Mouse (Mus musculus) gastrocnemius, postnatal 10 days (tissue): ENCODE results near the gene Olfr1043. TPM values are rescaled to one million over a fixed set of nuclear protein-coding genes. Genes with fewer than 3 reads are reported as not detected.
"Not testable (repeated sequence)": the region's sequence is repeated elsewhere in the genome, so short reads cannot be mapped to it uniquely, and the experiment has no call there.

Source experiments
- DNase-seq: peaks from one replicate; pipeline ENCODE4 v3.0.0; 2021; ENCODE audit warnings: mixed read lengths
- long read RNA-seq, 2 experiments: library from polyadenylated mRNA; stranded (forward); transcript quantifications; one replicate each; pipeline ENCODE4 v2.0.0; 2021
- total RNA-seq, 2 experiments: library from RNA; stranded (reverse); gene quantifications; 2 replicates each; pipeline ENCODE4 v1.2.3; 2021

The Olfr1043 gene
- total RNA-seq: not detected
- long read RNA-seq, experiment 1: 0 reads
- long read RNA-seq, experiment 2: 0 reads

GRCm38 (mm10) chr2:86167422-86167821 is at the start of gene Olfr1043:
Olfr1043 (minus strand) TSS chr2:86167522.
- no peak for DNase-seq

GRCm38 (mm10) chr2:86202909-86203308 is 35.6 kb upstream of the Olfr1043 start, which contains the start of gene Olfr1045:
Olfr1045 (minus strand) TSS chr2:86203009.
- no peak for DNase-seq

DNA sequence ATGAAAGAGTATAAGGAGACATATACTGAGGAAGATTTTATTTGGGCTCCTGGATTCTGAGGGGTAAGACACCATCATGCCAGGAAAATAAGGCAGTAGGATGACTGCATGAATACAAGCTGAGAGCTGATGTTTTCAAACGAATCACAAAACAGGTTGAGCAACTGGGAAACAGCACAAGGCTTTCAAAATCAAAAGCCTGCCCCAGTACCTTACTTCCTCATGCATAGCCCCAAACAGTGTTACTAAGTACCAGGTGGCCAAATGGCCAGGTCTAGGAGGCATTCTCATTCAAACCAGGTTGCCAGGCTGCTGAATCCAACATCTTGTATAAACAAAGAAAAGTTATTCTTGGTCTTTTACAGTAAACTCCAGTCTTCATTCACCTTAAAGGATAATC is 28.5 kb upstream of the Olfr1043 start:
- DNase-seq: no peak

DNA sequence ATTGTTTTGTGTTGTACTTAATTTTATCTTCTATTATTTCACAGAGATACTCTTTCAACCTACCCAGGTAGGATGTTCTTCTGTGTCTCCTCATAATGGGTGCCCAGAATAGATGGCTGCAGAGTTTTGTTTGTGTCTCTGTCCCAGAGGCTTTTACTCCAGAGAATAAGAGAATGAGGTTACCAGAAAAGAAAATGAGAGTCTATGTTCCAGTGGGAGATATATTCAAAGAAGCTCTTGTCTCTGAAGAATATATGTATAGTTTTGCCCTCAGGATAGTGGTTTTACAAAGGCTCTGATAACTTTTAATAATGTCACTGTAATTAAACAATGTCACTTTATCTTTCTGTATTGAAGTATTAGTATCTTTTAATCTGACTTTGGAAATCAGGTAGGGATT is 18.3 kb upstream of the Olfr1043 start, which contains the start of gene Olfr52:
TSS of gene Olfr52 (minus strand) at position 101 of the 400 bp plus-strand sequence.
- DNase-seq: no peak

DNA sequence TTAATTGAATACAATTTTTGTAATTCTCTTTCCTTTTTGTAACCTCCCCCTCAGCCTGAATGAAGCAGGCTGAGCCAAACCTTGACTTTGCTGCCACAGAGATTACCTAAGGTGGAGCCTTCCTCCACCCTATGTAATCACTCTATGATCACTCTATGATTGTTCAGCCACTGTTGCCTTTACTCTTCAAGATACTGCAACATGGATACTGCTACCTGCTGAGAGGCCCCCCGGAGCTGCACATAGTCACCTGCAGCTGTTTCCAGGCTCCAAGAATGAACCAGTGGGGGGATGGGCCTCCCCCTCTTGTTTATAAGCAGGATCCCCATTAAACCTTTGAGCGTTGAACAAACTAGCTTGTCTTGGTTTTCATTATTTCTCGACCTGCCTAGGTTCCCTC is 12.6 kb upstream of the Olfr1043 start:
- DNase-seq: no peak

DNA sequence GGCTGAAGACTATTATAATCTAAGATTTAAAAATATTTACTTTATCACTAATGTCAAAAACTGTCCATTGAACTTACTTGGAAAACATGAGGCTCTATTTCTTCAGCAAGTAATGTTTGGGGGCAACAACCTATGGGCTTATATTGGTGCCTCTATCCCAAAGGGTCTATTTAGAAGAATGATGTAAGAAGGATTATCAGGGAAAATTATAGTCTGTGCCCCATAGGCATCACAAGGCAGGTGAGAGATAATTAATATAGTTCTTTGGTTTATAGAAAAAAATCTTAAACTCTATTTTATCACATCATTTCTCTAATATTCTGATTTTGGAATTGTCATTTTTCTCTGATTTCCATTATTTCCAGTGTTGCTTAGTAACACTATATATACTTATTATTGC is 10.4 kb upstream of the Olfr1043 start, which contains the start of gene Olfr1044:
TSS of gene Olfr1044 (minus strand) at position 101 of the 400 bp plus-strand sequence.
- no peak for DNase-seq

- DNase-seq: not testable (repeated sequence)
Measured at GRCm38 (mm10) chr2:86175422-86175821, 8.1 kb upstream of the Olfr1043 start.

- no peak for DNase-seq
Measured at GRCm38 (mm10) chr2:86161738-86162137, 5.6 kb downstream of the Olfr1043 start, which contains the start of gene Olfr1042. Olfr1042 (minus strand) TSS chr2:86161838.

GRCm38 (mm10) chr2:86146632-86147031 is 20.7 kb downstream of the Olfr1043 start, which contains the start of gene Olfr1040:
Olfr1040 (minus strand) TSS chr2:86146732.
- no peak for DNase-seq

DNA sequence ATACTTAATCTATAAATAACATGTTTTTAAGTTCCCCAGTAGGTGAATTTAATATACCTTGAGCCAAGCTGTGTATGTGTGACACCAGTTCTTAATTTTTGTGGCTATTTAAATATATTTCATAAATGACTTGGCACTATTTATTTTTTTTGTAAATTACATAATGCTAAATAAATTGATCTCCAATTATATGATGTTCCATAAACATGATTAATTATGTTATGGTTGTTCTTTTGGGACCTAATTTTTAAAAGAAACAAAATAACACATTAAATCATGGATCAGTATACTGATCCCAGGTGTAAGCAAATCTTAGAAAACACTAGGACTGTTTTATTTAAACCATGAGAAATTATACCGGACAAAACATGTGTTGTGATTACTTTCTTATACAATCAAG is 31.5 kb downstream of the Olfr1043 start, which contains the start of gene Olfr1039:
TSS of gene Olfr1039 (minus strand) at position 101 of the 400 bp plus-strand sequence.
- DNase-seq: no peak

Other genes with a start within 250 kb of the Olfr1043 start
- gene Olfr1026, start 246.0 kb downstream of the Olfr1043 start, total RNA-seq: not detected
- not detected for gene Olfr1028, start 217.1 kb downstream of the Olfr1043 start, total RNA-seq
- gene Olfr1029, start 193.6 kb downstream of the Olfr1043 start, total RNA-seq: not detected
- gene Olfr1030, start 188.2 kb downstream of the Olfr1043 start, total RNA-seq: not detected
- gene Olfr1031, start 177.2 kb downstream of the Olfr1043 start, total RNA-seq: not detected
- not detected for gene Olfr1032, start 162.0 kb downstream of the Olfr1043 start, total RNA-seq
- under 1 TPM; 0.09 to 0.45 TPM for gene Olfr1033, start 146.9 kb downstream of the Olfr1043 start, total RNA-seq
- gene Olfr1034, start 121.7 kb downstream of the Olfr1043 start, total RNA-seq: not detected
- gene Olfr1036, start 93.5 kb downstream of the Olfr1043 start, total RNA-seq: not detected
- not detected for gene Olfr1037, start 80.1 kb downstream of the Olfr1043 start, total RNA-seq
- gene Olfr1039, start 31.6 kb downstream of the Olfr1043 start, total RNA-seq: not detected
- not detected for gene Olfr1040, start 20.8 kb downstream of the Olfr1043 start, total RNA-seq
- gene Olfr1042, start 5.7 kb downstream of the Olfr1043 start, total RNA-seq: not detected
- gene Olfr1044, start 10.3 kb upstream of the Olfr1043 start, total RNA-seq: not detected
- gene Olfr52, start 18.2 kb upstream of the Olfr1043 start, total RNA-seq: not detected
- gene Olfr1045, start 35.5 kb upstream of the Olfr1043 start, total RNA-seq: not detected
- gene Olfr1046, start 51.8 kb upstream of the Olfr1043 start, total RNA-seq: not detected
- not detected for gene Olfr1047, start 63.9 kb upstream of the Olfr1043 start, total RNA-seq
- gene Olfr1048, start 72.8 kb upstream of the Olfr1043 start, total RNA-seq: not detected
- gene Olfr1049, start 90.8 kb upstream of the Olfr1043 start, total RNA-seq: not detected
- not detected for gene Olfr1051, start 111.6 kb upstream of the Olfr1043 start, total RNA-seq
- not detected for gene Olfr1052, start 124.9 kb upstream of the Olfr1043 start, total RNA-seq
- not detected for gene Olfr1053, start 147.8 kb upstream of the Olfr1043 start, total RNA-seq
- gene Olfr1054, start 167.9 kb upstream of the Olfr1043 start, total RNA-seq: not detected
- gene Olfr1055, start 182.8 kb upstream of the Olfr1043 start, total RNA-seq: not detected
- not detected for gene Olfr1056, start 194.9 kb upstream of the Olfr1043 start, total RNA-seq
- gene Olfr1057, start 210.9 kb upstream of the Olfr1043 start, total RNA-seq: not detected
- not detected for gene Olfr1058, start 221.0 kb upstream of the Olfr1043 start, total RNA-seq
- gene Olfr1061, start 246.5 kb upstream of the Olfr1043 start, total RNA-seq: not detected